Mouse (Mus musculus): ENCODE data around the gene Gcnt2.
A peak's percentile ranks its signal among the peaks of the same experiment; 100 is the strongest.

The Gcnt2 gene

DNA sequence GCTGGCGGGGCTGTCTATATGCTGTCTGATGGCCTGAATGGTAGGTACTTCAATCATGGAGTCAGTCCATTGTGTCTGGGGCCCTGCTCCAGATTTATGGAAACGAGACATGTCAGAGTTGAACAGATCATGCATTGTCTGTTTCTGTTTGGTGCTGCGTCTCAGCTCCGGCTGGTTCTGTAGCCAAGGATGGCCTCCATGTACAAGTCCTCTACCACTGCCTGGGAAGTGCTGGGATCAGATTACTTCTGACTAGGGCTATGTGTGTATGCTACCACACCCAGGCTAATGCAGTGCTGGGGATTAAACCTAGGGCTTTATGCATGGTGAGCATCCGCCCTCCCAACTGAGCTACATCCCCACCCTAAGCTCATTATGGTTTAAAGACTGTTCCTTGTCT lies 78.0 kb downstream of the Gcnt2 start:
- DNase-seq (ENCODE audit: extremely low spot score, low read depth, low spot score), result no peak

DNA sequence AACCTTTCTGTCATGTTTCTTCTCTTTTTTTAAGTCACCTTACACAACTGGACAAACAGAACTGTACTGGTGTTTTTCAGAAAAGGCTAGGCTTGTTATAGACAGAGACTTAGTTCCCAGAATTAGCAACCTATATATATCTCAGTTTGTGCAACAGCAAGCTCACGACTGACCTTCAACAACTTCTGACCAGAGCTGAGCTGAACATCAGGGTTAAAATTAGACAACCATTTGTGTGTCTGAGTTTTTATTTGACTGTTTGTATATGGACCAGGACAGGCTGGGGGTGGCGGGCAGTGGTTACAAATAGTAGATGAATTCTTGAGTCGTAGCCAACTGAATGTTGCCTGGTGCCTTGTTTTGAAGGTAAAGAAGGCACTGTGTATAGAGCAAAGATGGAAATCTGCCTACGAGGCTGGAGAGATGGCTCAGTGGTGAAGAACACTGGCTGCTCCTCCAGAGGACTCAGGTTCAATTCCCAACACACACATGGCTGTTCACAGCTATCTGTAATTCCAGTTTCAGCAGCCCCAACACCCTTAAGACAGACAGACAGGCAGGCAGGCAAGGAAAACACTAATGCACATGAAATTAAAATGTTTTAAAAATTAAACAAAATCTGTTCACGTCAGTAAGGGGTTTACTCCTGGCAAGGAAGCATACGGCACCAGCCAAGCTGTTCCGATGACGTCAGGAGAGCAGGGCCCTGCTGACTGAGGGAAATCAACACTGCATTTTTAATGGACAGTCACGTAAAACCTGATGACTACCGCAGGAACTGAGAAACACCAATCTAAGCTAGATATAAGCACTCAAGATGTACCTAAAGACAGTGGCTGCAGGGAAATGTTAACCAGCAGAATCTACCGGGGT lies 79.2 kb downstream of the Gcnt2 start:
- DNase-seq (ENCODE audit: extremely low spot score, low read depth, low spot score), result no peak

DNA sequence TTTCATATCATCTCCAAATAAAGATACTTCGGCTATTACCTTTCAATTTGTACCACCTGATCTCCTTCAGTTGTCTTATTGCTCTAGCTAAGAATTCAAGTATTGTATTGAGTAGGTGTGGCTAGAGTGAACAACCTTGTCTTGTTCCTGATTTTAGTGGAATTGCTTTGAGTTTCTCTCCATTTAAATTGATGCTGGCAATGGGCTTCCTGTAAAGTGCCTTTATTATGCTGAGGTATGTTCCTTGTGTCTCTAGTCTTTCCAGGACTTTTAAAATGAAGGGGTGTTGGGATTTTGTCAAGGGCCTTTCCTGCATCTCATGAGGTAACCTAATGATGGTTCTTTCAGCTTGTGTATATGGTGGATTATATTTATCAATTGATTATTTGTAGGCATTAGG lies 83.5 kb downstream of the Gcnt2 start:
- no peak for DNase-seq (ENCODE audit: extremely low spot score, low read depth, low spot score)

DNA sequence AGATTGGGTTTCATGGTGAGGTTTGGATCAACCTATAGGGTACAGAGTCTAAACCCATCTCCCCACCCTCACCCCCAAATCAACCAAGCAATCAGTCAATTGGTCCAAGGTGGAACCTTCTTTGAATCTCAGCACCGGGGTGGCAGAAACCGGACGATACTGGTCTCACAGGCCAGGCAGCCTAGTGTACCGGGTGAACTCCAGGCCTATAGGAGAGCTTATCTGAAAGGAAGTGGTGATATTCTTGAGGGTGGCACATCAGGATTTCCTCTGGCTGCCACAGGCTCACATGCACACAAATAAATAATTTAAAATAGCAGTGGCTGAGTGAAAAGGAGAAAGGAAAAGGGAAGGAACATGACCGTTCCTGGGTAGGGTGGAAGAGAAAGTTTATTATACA lies 84.4 kb downstream of the Gcnt2 start:
- DNase-seq (ENCODE audit: extremely low spot score, low read depth, low spot score), result no peak

DNA sequence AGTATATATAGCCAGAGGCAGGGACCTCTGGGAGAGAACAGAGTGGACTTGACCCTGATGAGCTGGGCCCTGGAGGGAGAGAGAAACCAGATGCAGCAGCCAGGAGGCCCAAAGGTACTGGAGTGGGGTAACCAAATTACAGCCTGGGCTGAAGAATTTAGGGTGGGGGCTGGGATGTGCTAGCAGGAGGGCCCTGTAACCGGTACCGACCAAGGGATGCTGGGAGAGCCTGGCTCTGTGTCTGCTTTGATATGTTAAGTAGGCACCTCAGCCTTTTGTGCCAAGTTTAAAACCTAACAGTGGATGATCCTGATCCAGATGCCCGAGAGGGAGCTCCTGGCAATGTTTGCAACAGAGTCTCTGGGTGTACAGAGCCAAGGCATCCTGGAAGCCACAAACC lies 84.8 kb downstream of the Gcnt2 start:
- DNase-seq (ENCODE audit: extremely low spot score, low read depth, low spot score), result no peak

DNA sequence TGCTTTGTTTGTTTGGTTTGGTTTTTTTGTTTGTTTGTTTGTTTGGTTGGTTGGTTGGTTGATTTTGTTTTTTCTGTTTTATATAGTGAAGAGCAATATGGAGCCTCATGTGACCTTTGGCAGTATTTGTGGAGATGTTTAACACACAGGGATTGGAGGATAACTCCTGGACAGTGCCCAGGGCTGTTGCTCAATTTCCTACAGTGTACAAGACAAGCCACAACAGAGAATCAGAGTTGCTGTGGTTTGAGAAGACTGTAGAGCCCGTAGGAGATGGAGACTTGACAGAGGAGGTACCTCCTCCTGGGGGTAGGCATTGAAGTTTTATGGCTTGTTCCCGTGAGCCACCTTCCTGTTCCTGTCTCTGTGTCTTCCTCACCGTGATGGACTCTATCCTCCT lies 87.0 kb downstream of the Gcnt2 start:
- DNase-seq (ENCODE audit: extremely low spot score, low read depth, low spot score), result no peak

DNA sequence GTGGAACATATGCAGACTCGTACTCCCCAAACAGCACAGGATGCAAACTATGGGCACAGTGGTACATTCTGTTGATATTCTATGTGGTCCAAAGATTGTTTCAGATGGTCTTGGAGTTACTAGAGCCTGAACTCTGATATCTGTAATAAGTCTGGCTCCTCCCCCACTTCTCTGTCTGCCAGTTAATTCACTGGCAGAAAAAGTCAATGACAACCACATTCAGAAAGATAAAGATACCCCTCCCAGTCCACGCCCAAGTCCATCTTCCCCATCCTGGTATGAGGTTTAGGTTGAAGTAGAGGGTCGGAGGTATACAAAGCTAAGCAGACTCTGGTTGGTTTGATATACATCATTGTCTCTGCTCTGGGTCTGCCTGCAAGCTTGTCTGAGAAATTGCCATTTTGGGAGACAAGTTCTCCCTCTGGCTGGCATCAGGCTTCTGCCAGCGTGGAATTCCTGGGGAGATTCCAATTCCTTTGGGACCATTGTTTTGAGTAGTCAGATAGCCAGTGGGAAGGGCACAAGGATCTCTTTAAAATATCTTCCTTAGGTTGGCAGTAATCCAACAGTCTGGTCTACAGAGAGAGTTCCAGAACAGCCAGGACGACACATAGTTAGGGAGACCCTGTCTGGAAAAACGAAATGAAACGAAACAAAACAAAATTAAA lies 88.1 kb downstream of the Gcnt2 start:
- DNase-seq (ENCODE audit: extremely low spot score, low read depth, low spot score), result no peak

DNA sequence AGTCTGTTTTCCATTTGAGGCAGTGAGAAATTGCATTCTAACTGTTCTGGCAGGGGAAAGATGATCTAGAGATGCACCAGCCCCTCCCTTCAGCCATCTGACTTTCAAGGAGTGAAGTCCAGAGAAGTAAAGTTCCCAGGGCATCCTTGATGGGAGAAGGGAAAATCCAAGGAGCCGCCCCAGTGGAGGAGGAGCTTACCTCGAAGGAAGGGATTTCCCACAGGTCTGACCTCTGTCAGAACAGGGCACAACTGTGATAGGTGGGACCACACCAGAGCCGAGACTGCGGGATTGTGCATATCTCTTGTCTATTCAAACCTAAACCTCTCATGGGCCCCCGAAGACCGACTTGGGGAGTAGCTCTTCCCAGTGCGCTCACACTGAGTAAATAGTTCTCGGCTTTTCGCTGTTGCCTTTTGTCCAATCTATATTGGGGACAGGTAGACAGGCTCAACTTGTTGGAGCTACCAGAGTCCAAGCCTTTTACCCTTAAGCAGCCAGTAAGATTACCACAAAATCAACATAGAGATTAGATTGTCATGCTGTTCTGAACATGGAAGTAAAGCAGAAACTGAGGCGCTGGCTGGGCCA lies 91.9 kb downstream of the Gcnt2 start:
- no peak for DNase-seq (ENCODE audit: extremely low spot score, low read depth, low spot score)

DNA sequence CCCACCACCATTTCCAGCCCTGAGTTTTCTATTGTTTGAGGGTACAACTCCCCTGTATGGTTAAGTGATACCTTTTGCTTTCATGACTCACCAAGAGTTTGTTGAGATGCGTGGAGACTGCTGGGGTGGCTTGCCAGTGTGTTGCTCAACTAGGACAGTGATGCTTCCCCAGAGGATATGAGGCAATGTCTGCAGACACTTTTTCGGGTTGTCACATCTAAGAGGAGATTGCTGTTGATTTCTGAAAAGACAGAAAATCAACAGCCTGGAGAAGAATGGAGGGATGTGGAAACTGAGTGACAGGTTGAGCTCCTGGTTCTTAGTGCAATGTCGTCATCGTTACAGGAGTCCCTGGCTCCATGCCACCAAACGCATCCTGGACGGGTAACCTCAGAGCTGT lies 93.7 kb downstream of the Gcnt2 start:
- no peak for DNase-seq (ENCODE audit: extremely low spot score, low read depth, low spot score)

DNA sequence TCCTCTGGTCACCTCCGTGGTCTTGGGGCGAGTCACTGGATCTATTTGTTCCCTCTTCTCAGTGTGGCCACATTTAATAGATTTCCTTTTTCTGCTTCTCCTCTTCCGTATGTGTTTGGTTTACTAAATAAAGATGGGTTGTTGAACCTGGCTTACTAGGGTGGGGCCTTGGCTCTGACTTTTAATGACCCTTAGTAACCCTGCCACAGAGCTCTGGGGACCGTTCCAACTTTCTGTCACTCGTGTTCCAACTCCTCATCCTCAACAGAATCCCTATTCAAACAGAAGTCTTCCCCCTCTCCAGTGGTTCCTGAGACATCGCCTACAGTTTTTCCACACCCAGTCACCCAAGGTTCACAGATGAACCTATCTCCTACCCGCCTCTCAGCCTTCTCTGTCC lies 96.2 kb downstream of the Gcnt2 start:
- no peak for DNase-seq (ENCODE audit: extremely low spot score, low read depth, low spot score)

DNA sequence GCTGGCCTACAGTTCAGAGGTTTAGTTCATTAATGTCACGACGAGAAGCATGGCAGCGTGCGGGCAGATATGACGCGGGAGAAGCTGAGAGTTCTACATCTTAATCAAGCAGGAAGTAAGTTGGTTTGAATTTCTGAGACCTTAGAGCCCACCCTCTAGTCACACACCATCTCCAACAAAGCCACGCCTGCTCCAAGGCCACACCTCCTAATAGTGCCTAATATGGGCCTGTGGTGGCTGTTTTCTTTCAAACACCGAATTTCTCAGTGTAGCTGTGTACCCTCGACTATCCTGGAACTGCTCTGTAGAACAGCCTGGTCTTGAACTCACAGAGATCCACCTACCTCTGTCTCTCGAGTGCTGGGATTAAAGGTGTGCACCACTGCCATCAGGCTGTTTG lies 108.1 kb downstream of the Gcnt2 start:
- no peak for DNase-seq (ENCODE audit: extremely low spot score, low read depth, low spot score)

DNA sequence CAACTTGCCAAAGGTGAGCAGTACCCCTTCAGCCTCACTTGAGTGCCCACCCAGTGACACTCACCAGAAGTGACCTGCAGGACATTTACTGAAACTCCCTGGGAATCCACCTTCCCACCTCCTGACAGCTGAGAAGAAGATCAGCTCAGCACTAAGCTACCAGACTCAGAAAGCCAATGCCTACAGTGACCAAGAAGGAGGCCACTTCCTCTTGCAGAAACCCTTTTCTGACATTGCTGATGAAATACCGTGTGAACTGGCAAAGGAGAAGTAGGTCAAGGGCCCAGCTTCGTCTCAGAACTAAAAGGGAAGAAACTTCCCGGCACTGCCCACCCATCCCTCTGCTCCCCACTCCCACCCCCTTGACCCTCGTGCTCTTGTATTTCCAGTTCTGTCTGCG lies 109.0 kb downstream of the Gcnt2 start:
- DNase-seq (ENCODE audit: extremely low spot score, low read depth, low spot score), result no peak

DNA sequence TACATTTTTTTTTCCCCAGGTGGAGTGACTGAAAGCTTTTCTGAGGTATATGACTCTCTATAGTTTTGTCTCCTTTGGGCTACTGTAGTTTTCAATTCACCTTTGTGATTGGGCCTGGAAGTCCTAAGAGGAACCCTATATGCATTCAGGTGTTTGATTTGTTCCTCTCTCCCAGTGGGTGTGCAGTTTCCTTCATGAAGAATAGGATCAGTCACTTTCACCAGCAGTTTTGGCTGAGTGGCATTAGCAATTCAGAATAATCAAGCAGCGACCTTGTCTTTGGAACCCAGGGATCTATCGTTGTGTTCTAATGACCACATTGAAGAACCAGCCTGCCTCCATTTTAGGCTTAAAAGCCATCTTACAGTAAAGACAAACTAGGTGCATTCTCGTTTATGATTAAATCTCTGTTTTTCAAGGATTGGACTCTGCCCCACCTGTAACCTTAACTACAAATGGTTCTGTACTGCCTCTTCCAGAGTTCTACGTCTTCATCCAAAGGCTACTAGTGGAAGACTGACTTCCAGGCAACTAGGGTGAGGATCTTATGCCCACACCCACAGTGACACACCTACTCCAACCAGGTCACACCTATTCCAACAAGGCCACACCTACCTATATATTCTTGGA lies 110.3 kb downstream of the Gcnt2 start:
- no peak for DNase-seq (ENCODE audit: extremely low spot score, low read depth, low spot score)

DNA sequence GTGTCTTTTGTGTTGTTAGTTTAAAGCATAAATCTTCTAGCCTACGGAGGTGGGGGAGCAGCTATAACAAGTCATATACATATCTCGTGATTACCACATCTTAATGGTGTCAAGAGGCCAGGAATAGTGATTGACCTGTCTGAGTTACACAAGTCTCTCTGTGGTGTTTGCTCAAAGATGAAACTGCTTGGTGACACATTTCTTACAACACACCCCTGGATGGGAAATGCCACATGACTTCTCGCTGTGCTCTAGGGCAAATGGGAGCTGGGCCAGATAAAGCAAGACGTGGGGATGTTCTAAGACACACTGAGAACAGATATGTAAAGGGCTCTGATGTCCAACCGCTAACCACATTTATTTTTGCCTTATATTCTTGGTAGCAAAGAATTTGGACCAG lies 111.7 kb downstream of the Gcnt2 start:
- no peak for DNase-seq (ENCODE audit: extremely low spot score, low read depth, low spot score)

DNA sequence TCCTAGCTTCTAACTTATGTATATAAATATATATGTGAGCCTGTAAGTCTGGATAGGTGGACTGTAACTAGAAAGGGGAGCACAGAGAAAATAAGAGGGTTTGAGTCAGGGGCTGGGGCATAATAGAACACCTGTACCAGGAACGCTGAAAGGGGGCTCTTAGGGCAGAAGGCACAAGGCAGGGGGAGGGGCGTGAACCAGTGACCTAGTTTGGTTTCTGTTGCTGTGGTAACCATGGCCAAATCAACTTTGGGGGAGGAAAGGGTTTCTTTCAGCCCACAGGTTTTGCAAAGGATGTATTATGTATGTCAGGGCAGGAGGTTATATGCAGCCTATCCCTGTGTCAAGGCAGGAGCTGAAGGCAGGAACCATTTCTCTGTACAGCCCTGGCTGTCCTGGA lies 112.3 kb downstream of the Gcnt2 start:
- no peak for DNase-seq (ENCODE audit: extremely low spot score, low read depth, low spot score)

DNA sequence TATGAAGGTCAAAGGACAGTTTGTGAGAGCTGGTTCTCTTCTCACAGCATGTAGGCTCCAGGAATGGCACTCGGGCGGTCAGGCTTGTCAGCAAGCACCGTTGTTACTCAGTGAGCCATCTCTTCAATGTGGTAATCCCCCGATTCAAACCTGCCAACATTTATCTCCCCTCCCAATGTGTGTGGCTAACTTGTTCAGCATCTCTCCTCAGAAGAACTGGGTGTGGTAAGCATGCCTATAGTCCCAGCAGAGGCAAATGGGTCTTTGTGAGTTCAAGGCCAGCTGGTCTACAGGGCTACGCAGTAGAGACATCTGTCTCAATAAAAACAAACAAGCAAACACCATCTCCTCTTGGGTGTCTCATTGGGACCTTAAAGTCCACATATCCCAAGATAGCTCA lies 113.4 kb downstream of the Gcnt2 start:
- DNase-seq (ENCODE audit: extremely low spot score, low read depth, low spot score), result no peak

DNA sequence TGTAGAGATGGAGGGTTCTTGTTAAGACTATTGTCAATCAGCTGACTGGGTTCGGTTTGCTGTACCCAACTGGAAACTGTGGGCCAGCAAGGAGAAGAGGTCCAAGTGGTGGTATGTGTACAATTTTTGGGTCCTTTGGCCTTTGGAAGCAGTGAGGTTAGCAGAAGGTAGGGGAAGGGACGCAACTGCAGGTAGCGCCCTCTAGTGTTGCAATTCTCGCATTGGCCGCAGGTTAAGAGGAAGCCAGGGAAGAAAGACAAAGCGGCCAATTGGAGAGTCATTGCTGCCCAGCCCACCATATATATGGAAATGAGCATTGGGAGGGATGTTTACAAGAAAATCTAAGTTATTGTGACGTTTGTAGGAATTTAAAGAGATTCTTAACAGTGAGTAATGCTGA lies 118.1 kb downstream of the Gcnt2 start:
- peak; percentile 20 for DNase-seq (ENCODE audit: extremely low spot score, low read depth, low spot score)

DNA sequence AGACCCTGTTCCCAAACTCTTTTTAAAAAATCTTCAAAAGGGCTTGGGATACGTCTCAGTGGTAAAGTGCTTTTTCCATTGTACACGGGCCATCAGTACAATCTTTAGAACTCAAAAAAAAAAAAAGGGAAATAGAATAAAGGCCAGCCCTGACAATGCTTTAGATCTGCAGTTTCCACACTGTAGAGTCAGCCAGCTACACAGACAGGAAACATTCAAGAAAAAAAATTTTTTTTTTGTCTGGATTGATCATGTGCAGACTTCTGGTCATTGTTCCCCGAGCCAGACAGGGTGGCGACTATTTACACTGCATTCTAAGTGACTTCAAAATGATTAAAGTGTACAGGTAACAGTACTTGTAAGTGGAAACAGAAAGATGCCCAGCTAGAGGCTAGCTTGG lies 119.1 kb downstream of the Gcnt2 start:
- DNase-seq (ENCODE audit: extremely low spot score, low read depth, low spot score), result no peak

DNA sequence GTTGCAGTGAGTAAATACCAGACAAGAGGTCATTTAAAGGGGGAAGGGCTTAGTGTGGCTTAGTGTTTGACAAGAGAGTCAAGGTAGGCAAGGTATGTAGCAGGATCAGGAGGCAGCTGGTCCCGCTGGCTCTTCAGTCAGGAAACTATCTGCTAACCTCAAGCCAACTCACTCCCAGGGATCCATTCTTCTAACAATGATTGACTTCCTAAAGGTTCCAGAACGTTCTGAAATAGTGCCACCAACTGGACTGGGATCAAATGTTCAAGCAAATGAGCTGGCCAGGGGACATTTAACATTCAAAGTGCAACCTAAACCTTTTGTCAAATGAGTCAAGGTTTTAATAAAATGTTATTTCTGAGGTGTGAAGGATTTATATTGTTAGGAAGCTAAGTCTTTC lies 119.8 kb downstream of the Gcnt2 start:
- no peak for DNase-seq (ENCODE audit: extremely low spot score, low read depth, low spot score)

DNA sequence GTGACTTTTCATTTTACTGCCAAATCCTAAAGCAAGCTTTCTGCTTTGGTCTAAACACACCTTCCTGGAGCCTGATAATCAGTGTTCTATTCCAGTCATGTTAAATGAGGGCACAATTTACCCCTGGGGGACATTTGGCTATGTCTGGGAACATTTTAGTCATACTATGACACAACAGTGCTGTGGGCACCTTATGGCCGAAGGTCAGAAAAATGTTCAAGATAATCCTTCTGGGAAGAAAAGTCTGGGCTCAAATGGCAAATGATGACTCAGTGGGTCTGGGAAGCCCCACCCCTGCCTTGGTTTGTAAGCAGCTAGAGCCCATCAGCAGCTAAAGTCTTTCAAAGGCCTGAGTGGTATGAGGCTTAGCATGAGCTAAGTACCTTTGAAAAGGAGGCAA lies 123.2 kb downstream of the Gcnt2 start:
- DNase-seq (ENCODE audit: extremely low spot score, low read depth, low spot score), result no peak

DNA sequence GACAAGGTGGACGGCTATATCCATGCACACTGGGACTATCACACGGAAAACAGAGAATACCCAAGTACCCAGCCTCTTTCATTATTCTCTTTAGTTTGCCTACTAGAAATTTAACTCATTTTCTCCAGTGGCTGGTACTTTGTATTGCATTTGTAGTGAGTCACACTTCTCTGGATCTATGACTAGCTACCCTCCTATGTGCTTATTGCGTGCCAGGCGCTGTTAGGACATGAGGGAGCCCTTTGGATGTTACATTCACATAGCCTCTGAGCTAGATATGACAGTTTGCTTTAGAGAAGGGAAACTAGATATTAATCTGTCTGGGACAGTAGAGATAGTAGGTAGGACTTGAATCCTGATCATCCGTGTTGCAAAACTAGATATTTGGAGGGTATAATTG lies 126.5 kb downstream of the Gcnt2 start:
- DNase-seq (ENCODE audit: extremely low spot score, low read depth, low spot score), result no peak

Data from hindlimb bud, embryonic 11.5 days (tissue).